Mouse (Mus musculus) spleen, postnatal 0 days (tissue): Measurements from ENCODE around the gene Tmbim6. TPM values are rescaled to one million over a fixed set of nuclear protein-coding genes. Genes with fewer than 3 reads are reported as not detected.

ENCODE experiments used
- polyA plus RNA-seq: library from polyadenylated mRNA; unstranded; fragments of >200 nt; fragmentation: Nextera tagmentation; extraction: Ambion mirVana; gene quantifications from 2 replicates; pipeline ENCODE4 v1.2.1, GENCODE M21; 2015

Gene Tmbim6
- polyA plus RNA-seq = 228 and 262 TPM in 2 replicates

GRCm38 (mm10) chr15:99392486-99393385 lies at the start of gene Tmbim6:
TSS of gene Tmbim6 (plus strand) at chr15:99392882.

GRCm38 (mm10) chr15:99370259-99370691 lies 22.4 kb upstream of the Tmbim6 start, which contains the start of gene Fmnl3:
TSS of gene Fmnl3 (minus strand) at chr15:99370482.

GRCm38 (mm10) chr15:99457606-99458401 lies 65.1 kb downstream of the Tmbim6 start, which contains the start of gene Nckap5l:
TSS of gene Nckap5l (minus strand) at chr15:99457748.

Other genes with a start within 250 kb of the Tmbim6 start
- gene Kcnh3, start 168.0 kb upstream of the Tmbim6 start, polyA plus RNA-seq = 0.50 and 0.59 TPM in 2 replicates
- gene Mcrs1, start 140.9 kb upstream of the Tmbim6 start, polyA plus RNA-seq = 66.4 and 69.8 TPM in 2 replicates
- 11.2 and 16.8 TPM in 2 replicates for gene Prpf40b, start 97.8 kb upstream of the Tmbim6 start, polyA plus RNA-seq
- gene Fam186b, start 97.0 kb upstream of the Tmbim6 start, polyA plus RNA-seq = 0.05 TPM in 1 of 2 replicates, not detected in the other
- gene Fmnl3, start 22.4 kb upstream of the Tmbim6 start, polyA plus RNA-seq = 7.0 and 9.0 TPM in 2 replicates
- 1.4 and 2.2 TPM in 2 replicates for gene Nckap5l, start 64.9 kb downstream of the Tmbim6 start, polyA plus RNA-seq
- 7.7 and 8.2 TPM in 2 replicates for gene Bcdin3d, start 81.8 kb downstream of the Tmbim6 start, polyA plus RNA-seq
- gene Faim2, start 135.3 kb downstream of the Tmbim6 start, polyA plus RNA-seq = 0.13 TPM in 1 of 2 replicates, not detected in the other
- not detected in 2 replicates for gene Aqp2, start 186.2 kb downstream of the Tmbim6 start, polyA plus RNA-seq
- 0.17 and 0.29 TPM in 2 replicates for gene Aqp5, start 197.9 kb downstream of the Tmbim6 start, polyA plus RNA-seq
- gene Aqp6, start 208.5 kb downstream of the Tmbim6 start, polyA plus RNA-seq = not detected in 2 replicates